ENCODE assay signal across 8 mouse cellular contexts in genomic region chr14:25371661-25372060, GRCm38 (mm10).
DNase-seq lines count a peak whose midpoint lies in the region; ATAC-seq lines count a peak whose summit lies in the region.

No protein-coding gene starts in this region.

- H3K36me3 ChIP-seq in lung, embryonic 15.5 days, result no peaks in the 10 kb centered on the region
- H3K36me3 ChIP-seq in limb, embryonic 12.5 days, result no peaks in the 10 kb centered on the region
- no peaks in the 10 kb centered on the region for H3K36me3 ChIP-seq in stomach, embryonic 14.5 days (ENCODE audit: control insufficient read depth, insufficient read depth, low read length)

- 41% methylated on average over 4 of the region's 4 CpGs for WGBS in lung, embryonic 15.5 days
- 47% methylated on average over 4 of the region's 4 CpGs for WGBS in limb, embryonic 12.5 days
- WGBS in stomach, embryonic 14.5 days, result 47% methylated on average over 4 of the region's 4 CpGs

- no peak overlapping the region for H3K9ac ChIP-seq in lung, embryonic 15.5 days
- peak overlapping the region; percentile 32; the same call in 1 of the 2 replicates for H3K9ac ChIP-seq in limb, embryonic 12.5 days (replicated peaks)
- no peak overlapping the region; the same call in 1 of the 2 replicates for H3K9ac ChIP-seq in stomach, embryonic 14.5 days (replicated peaks; ENCODE audit: low read depth, low read length)

- intact Hi-C loops in gastrocnemius, postnatal 36 days (cut with DNase I), result loop anchor here (1.0 kb wide), 1 partner anchor 88 kb away; the partner anchor contains the start of gene Zmiz1

- ATAC-seq in lung, embryonic 15.5 days (ENCODE audit: borderline replicate concordance, extremely low read depth, low FRiP score, low TSS enrichment), result peak; percentile 60; the same call in 1 of the 2 replicates
- peak; percentile 62; the same call in 1 of the 2 replicates for ATAC-seq in limb, embryonic 12.5 days (ENCODE audit: insufficient number of reproducible peaks, insufficient read depth, low FRiP score, low TSS enrichment, low read depth)
- ATAC-seq in stomach, embryonic 14.5 days (ENCODE audit: insufficient number of reproducible peaks, insufficient read depth, low FRiP score, low read depth), result peak; percentile 53; the same call in 1 of the 2 replicates
- no peak for ATAC-seq in monocyte, adult 5-6 weeks (replicated peaks; ENCODE audit: insufficient number of reproducible peaks, low FRiP score, low TSS enrichment, poor library complexity, severe bottlenecking)

- DNase-seq in lung, postnatal 4 days, result no peak
- peak; percentile 65 to 76 for DNase-seq in cerebellum, postnatal 36 days
- peak; percentile 41 to 54 for DNase-seq in gastrocnemius, postnatal 36 days
- peak; percentile 35 for DNase-seq in kidney, adult 18-20 months

- no peak overlapping the region for H3K4me3 ChIP-seq in lung, embryonic 15.5 days
- H3K4me3 ChIP-seq in limb, embryonic 12.5 days (replicated peaks), result no peak overlapping the region
- no peak overlapping the region for H3K4me3 ChIP-seq in stomach, embryonic 14.5 days (ENCODE audit: low read depth, low read length)

- H3K4me1 ChIP-seq in lung, embryonic 15.5 days, result peaks cover 8% of the 10 kb centered on the region
- H3K4me1 ChIP-seq in limb, embryonic 12.5 days (replicated peaks), result peaks cover 36% of the 10 kb centered on the region
- no peaks in the 10 kb centered on the region; the same call in 1 of the 2 replicates for H3K4me1 ChIP-seq in stomach, embryonic 14.5 days (ENCODE audit: control insufficient read depth, insufficient read depth, low read length)

- no peak overlapping the region for H3K27ac ChIP-seq in lung, embryonic 15.5 days
- peak overlapping the region; percentile 85 for H3K27ac ChIP-seq in limb, embryonic 12.5 days
- H3K27ac ChIP-seq in stomach, embryonic 14.5 days (ENCODE audit: low read length), result peak overlapping the region; percentile 45; the same call in 1 of the 2 replicates

- H3K27me3 ChIP-seq in lung, embryonic 15.5 days, result no peaks in the 10 kb centered on the region
- no peaks in the 10 kb centered on the region for H3K27me3 ChIP-seq in limb, embryonic 12.5 days
- no peaks in the 10 kb centered on the region for H3K27me3 ChIP-seq in stomach, embryonic 14.5 days (ENCODE audit: control insufficient read depth, insufficient read depth, low read length)

- no peaks in the 10 kb centered on the region for H3K9me3 ChIP-seq in lung, embryonic 15.5 days
- no peaks in the 10 kb centered on the region; the same call in 1 of the 2 replicates for H3K9me3 ChIP-seq in limb, embryonic 12.5 days
- no peaks in the 10 kb centered on the region for H3K9me3 ChIP-seq in stomach, embryonic 14.5 days (ENCODE audit: control insufficient read depth, low read depth, low read length)

- no peak overlapping the region for H3K4me2 ChIP-seq in lung, embryonic 15.5 days
- H3K4me2 ChIP-seq in limb, embryonic 12.5 days, result peak overlapping the region; percentile 8; the same call in 1 of the 2 replicates
- no peak overlapping the region for H3K4me2 ChIP-seq in stomach, embryonic 14.5 days (replicated peaks; ENCODE audit: low read depth, low read length)

Comparison
In these comparisons a context has a peak if more than half of its experiments do, and no peak if none do; other contexts are left out.
1. DNase-seq: peak in cerebellum, postnatal 36 days (2 of 2), gastrocnemius, postnatal 36 days (2 of 2) and kidney, adult 18-20 months (single experiment); none in lung, postnatal 4 days (0 of 2).